Mouse (Mus musculus) ES-E14 (cell line): ENCODE measurements around the gene Zfp618.

Source experiments
- HCFC1 ChIP-seq: IDR thresholded peaks from 2 replicates; pipeline ENCODE4 v1.6.1; 2012; ENCODE audit warnings: low read length, inconsistent platforms, borderline replicate concordance; ENCODE audit not compliant: insufficient read depth
- MAFK ChIP-seq: IDR thresholded peaks from 2 replicates; pipeline ENCODE4 v1.6.1; 2014; ENCODE audit warnings: mild to moderate bottlenecking, low read depth, low read length, inconsistent platforms; ENCODE audit not compliant: insufficient read depth
- ZC3H11A ChIP-seq: IDR thresholded peaks from 2 replicates; pipeline ENCODE4 v1.6.1; 2012; ENCODE audit warnings: low read depth, mild to moderate bottlenecking, inconsistent platforms, low read length, borderline replicate concordance
- ZNF384 ChIP-seq: IDR thresholded peaks from 2 replicates; pipeline ENCODE4 v1.6.1; 2012; ENCODE audit warnings: low read depth, low read length, inconsistent platforms

- TF ChIP-seq MAFK (no peak), ZNF384 (no peak), ZC3H11A (no peak), HCFC1 (no peak)
Observed at GRCm38 (mm10) chr4:63171122-63171521, 205.7 kb downstream of the Zfp618 start.
